Mouse (Mus musculus): ENCODE measurements around the gene Kcnk5.

Gene Kcnk5

DNA sequence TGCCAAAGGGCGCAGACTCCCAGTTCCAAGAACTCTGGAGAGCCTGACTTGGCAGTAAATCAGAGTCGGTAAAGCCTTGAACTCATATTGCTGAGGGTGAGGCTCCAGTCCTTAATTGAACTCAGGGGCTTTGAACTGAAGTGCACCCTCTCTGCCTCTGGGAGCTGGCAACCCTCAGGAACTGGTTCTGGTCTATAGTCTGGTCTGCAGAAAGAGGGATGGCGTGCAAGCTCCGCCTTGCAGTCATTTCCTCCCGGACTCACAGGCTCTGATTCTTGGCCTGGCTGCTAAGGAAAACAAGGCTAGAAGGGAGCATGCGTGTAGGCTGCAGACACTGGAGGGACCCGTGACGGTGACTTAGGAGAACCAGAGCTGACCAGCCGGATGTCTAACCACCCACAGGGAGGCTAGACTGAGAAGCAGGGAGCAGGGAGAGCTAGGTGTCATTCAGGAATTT is 65.4 kb downstream of the Kcnk5 start:
- DNase-seq (ENCODE audit: low read depth, low spot score), result no peak

GRCm38 (mm10) chr14:20114951-20115350 is 66.7 kb downstream of the Kcnk5 start:
- DNase-seq (ENCODE audit: low read depth, low spot score), result no peak

- peak; percentile 82 for DNase-seq (ENCODE audit: low read depth, low spot score)
These were observed 67.6 kb downstream of the Kcnk5 start for GRCm38 (mm10) chr14:20113964-20114363.

DNA sequence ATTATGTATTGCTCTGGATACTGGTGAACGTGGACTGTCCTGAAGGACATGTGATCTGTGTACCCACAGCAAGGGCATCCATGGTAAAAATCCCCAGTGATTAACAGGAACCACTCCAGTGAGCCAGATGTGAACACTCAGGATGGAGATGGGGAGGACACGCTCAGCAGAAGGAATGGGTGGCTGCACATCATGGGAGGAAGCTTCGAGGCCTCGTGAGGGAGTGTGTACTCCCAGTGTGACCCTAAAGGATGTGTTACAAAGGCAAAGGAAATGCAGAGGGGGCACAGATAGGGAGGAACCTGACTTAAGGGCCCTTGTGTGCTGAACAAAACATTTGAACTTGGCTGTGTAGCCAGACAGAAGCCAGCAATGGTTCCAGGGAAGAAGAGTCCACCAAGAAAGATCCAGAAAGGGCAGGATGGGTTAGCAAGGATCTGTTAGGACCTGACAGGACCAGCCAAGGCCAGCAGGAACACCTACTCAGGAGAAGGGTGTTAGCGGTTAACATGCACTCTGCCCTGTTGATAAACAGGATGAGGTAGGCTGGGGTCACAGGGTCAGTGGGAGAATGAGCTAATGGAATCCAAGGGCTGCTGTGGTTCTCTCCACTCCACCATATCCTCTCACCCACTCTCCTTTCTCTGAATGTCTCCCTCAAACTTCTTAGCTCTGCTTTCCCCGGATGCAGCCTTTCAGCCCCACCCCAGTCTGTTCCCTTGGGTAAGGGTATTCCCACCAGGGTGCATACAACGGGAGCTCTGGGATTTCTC is 68.2 kb downstream of the Kcnk5 start:
- no peak for DNase-seq (ENCODE audit: low read depth, low spot score)

- DNase-seq (ENCODE audit: low read depth, low spot score), result peak; percentile 40
These were observed 69.4 kb downstream of the Kcnk5 start for GRCm38 (mm10) chr14:20112218-20112617.

GRCm38 (mm10) chr14:20110945-20111344 is 70.7 kb downstream of the Kcnk5 start:
- DNase-seq (ENCODE audit: low read depth, low spot score), result no peak

DNA sequence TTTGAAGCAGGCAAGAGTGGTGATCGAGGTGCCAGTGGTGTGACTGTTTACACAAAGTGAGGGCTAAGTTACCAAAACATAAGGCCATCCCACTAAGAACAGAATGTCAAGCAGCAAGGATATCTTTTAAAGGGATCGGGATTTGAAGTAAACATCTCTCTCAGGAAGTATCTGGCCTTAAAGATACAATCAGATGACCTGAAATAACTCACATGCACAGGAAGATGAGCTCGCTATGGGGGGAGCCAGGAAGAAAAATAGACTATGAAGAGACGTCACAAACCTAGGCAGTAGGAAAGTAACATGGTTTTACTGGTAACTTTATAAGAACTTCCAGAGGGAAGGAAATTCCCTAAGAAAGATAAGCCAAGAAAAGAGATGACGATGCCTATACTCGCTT is 75.3 kb downstream of the Kcnk5 start:
- DNase-seq (ENCODE audit: low read depth, low spot score), result no peak

- peak; percentile 28 for DNase-seq (ENCODE audit: low read depth, low spot score)
These were observed 78.4 kb downstream of the Kcnk5 start for GRCm38 (mm10) chr14:20103207-20103606.

GRCm38 (mm10) chr14:20098061-20098460 is 83.5 kb downstream of the Kcnk5 start:
- DNase-seq (ENCODE audit: low read depth, low spot score), result no peak

DNA sequence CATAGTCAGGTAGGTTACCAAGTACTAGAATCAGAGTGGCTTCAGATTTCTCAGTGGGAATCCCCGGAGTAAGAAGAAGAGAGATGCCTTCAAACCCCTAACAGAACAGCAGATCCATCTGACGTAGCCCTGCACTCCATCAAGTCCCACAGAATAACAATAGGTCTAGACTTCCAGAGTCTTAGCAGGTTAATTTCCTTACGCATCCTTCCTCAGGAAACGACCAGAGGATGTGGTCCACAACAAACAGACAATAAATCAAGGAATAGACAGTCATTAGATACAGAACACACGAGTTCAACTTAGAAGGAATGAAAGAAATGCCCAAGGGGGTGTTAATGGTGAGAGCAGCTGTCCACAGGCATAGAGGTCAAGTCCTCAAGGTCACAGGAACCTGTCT is 86.7 kb downstream of the Kcnk5 start:
- no peak for DNase-seq (ENCODE audit: low read depth, low spot score)

DNA sequence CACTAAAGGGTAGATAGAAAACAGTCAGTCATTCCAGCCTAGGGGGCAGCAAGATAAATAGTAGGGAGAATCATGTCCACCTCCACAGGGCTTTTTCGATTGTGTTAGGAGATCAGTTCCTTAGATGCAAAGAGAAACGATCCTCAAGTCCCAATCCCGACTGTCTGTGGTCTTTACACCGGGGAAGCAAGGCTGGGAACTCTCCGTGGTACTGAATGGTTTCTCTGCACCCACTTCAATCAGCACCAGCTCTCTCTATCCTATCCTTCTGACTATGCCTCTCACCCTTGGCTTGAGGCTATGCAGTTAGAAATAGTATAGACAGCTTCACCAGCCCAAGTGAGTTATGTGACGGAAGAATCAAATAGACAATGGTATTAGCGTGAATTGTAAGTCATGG is 88.1 kb downstream of the Kcnk5 start:
- peak; percentile 66 for DNase-seq (ENCODE audit: low read depth, low spot score)

Measured in 3T3-L1 (cell line).